Mouse (Mus musculus) embryo, embryonic 10 days (tissue): ENCODE results near the gene Nfatc4.
A peak's percentile ranks its signal among the peaks of the same experiment; 100 is the strongest.

Source experiments
- DNase-seq: peaks from one replicate; pipeline ENCODE4 v3.0.0-alpha.2; 2015; ENCODE audit warnings: low spot score

Nfatc4 gene

GRCm38 (mm10) chr14:55854406-55855100 is 31.6 kb downstream of the Nfatc4 start:
- DNase-seq: peak; percentile 44

- DNase-seq: peak; percentile 81
Measured at GRCm38 (mm10) chr14:55855101-55855561, 32.2 kb downstream of the Nfatc4 start.

GRCm38 (mm10) chr14:55857588-55857987 is 34.6 kb downstream of the Nfatc4 start:
- DNase-seq: peak; percentile 33

GRCm38 (mm10) chr14:55862186-55862585 is 39.2 kb downstream of the Nfatc4 start:
- DNase-seq: no peak

- DNase-seq: no peak
Measured at GRCm38 (mm10) chr14:55862970-55863369, 40.0 kb downstream of the Nfatc4 start.

- peak; percentile 85 for DNase-seq
Measured at GRCm38 (mm10) chr14:55863773-55864172, 40.8 kb downstream of the Nfatc4 start.

GRCm38 (mm10) chr14:55866962-55867361 is 44.0 kb downstream of the Nfatc4 start:
- peak; percentile 67 for DNase-seq

GRCm38 (mm10) chr14:55868230-55869026 is 45.5 kb downstream of the Nfatc4 start:
- no peak for DNase-seq

- DNase-seq: no peak
Measured at GRCm38 (mm10) chr14:55869538-55869937, 46.6 kb downstream of the Nfatc4 start.

GRCm38 (mm10) chr14:55872039-55872438 is 49.1 kb downstream of the Nfatc4 start:
- DNase-seq: no peak

GRCm38 (mm10) chr14:55872551-55872950 is 49.6 kb downstream of the Nfatc4 start:
- no peak for DNase-seq

- DNase-seq: no peak
Measured at GRCm38 (mm10) chr14:55873242-55873713, 50.3 kb downstream of the Nfatc4 start.

- DNase-seq: peak; percentile 92
Measured at GRCm38 (mm10) chr14:55873714-55874683, 51.1 kb downstream of the Nfatc4 start.

GRCm38 (mm10) chr14:55877469-55878315 is 54.7 kb downstream of the Nfatc4 start:
- peak; percentile 67 for DNase-seq

- no peak for DNase-seq
Measured at GRCm38 (mm10) chr14:55878316-55878940, 55.5 kb downstream of the Nfatc4 start.

GRCm38 (mm10) chr14:55879623-55880022 is 56.7 kb downstream of the Nfatc4 start:
- DNase-seq: peak; percentile 85

GRCm38 (mm10) chr14:55880982-55881381 is 58.0 kb downstream of the Nfatc4 start:
- DNase-seq: no peak

GRCm38 (mm10) chr14:55882171-55882641 is 59.3 kb downstream of the Nfatc4 start:
- no peak for DNase-seq

- DNase-seq: no peak
Measured at GRCm38 (mm10) chr14:55883149-55883661, 60.3 kb downstream of the Nfatc4 start.
